Mouse (Mus musculus): ENCODE results near the gene Braf. TPM values are rescaled to one million over a fixed set of nuclear protein-coding genes. Genes with fewer than 3 reads are reported as not detected.

Braf gene
- polyA plus RNA-seq, 1 experiment: 11.6 TPM

DNA sequence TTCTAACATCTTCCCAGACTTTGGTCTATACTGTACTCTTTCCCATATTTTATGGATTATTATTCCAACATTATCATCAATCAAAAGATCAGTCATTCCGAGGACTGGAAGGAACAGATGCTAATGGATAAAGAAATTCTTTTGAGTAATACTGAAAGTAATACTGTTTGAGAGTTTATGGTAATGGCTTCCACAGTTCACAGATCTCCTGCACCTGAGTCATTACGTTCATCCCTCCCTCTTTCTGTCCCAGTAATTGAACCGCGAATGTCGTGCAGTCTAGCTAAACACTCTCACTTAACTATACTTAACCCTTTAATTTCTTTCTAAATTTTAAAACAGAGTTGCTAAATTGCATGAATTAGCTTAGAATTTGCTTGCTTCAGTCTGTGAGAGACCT, 43.5 kb downstream of the Braf start:
- WGBS: 85% methylated on average over 5 of the region's 5 CpGs
- TF ChIP-seq POLR2A (IDR thresholded peaks at IDR 0.05; ENCODE audit: borderline replicate concordance, control insufficient read depth, low read depth, low read length) (no peak), CTCF (IDR thresholded peaks at IDR 0.05; ENCODE audit: control insufficient read depth, insufficient read depth, low read length) (no peak)
- H3K4me1 ChIP-seq (ENCODE audit: control insufficient read depth, insufficient read depth, low read length): no peaks in the 10 kb centered on the region
- H3K4me3 ChIP-seq (replicated peaks; ENCODE audit: control insufficient read depth, low read depth, low read length): no peak overlapping the region
- no peak overlapping the region for H3K27ac ChIP-seq (ENCODE audit: control insufficient read depth, insufficient read depth, low read depth, low read length, poor library complexity)

DNA sequence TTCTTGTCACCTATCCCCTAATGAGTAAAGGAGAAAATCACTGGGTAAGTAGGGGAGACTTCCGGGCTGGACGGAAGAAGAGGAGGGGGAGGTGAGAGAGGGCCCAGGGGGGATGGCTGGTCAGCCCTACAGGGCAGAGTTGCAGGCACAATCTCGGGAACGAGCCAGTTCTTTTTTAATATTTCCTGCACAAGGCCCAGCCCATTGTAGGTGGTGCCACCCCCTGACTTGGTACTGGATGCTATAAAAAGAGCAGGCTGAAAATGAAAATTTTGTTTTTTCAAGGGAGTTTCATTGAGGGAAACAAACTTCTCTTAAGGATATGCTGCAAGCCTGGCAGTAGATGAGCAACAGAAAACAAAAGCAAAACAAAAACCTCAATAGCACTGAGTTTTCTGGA, 44.7 kb downstream of the Braf start:
- TF ChIP-seq POLR2A (IDR thresholded peaks at IDR 0.05; ENCODE audit: borderline replicate concordance, control insufficient read depth, low read depth, low read length): no peak
- no peak for TF ChIP-seq CTCF (IDR thresholded peaks at IDR 0.05; ENCODE audit: control insufficient read depth, insufficient read depth, low read length)
- no peak overlapping the region for H3K4me3 ChIP-seq (replicated peaks; ENCODE audit: control insufficient read depth, low read depth, low read length)
- H3K4me1 ChIP-seq (ENCODE audit: control insufficient read depth, insufficient read depth, low read length): no peaks in the 10 kb centered on the region
- H3K27ac ChIP-seq (ENCODE audit: control insufficient read depth, insufficient read depth, low read depth, low read length, poor library complexity): no peak overlapping the region
- 19% methylated on average over 4 of the region's 4 CpGs for WGBS

DNA sequence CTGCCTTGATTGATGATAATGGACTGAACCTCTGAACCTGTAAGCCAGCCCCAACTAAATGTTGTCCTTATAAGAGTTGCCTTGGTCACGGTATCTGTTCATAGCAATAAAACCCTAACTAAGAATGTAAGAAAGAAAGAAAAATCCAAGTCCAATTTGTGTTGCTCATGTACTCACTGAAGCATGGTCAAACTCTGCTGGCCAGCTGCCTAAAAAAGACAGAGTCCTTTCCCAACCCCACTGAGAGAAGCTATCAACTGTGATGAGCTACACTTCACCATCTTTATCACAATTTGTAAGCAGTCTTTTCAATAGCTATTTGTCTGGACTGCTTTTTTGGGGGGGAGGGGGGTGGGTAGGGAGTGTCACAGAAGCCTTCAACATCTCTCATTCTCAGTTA, 47.0 kb downstream of the Braf start:
- 89% methylated on average over 1 of the region's 1 CpGs for WGBS
- no peak overlapping the region for H3K27ac ChIP-seq (ENCODE audit: control insufficient read depth, insufficient read depth, low read depth, low read length, poor library complexity)
- TF ChIP-seq CTCF (IDR thresholded peaks at IDR 0.05; ENCODE audit: control insufficient read depth, insufficient read depth, low read length) (no peak), POLR2A (IDR thresholded peaks at IDR 0.05; ENCODE audit: borderline replicate concordance, control insufficient read depth, low read depth, low read length) (no peak)
- H3K4me3 ChIP-seq (replicated peaks; ENCODE audit: control insufficient read depth, low read depth, low read length): no peak overlapping the region
- H3K4me1 ChIP-seq (ENCODE audit: control insufficient read depth, insufficient read depth, low read length): no peaks in the 10 kb centered on the region

DNA sequence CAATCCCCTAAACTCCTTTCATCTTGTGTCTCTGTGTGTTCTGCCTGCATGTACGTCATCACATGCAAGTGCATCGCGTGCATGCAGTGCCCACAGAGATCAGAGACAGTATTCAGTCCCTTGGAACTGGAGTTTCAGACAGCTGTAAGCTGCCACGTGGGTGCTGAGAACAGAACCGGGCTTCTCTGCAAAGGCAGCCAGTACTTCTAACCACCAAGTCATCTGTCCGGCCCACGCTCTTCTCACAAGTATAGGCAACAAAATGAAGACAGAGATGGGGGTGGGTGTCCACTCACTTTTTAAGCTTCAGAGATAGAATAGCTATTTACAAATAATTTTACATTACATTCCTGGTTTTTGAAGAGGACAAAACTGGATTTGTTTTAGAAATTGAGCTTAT, 50.2 kb downstream of the Braf start:
- H3K4me1 ChIP-seq (ENCODE audit: control insufficient read depth, insufficient read depth, low read length): no peaks in the 10 kb centered on the region
- no peak overlapping the region for H3K4me3 ChIP-seq (replicated peaks; ENCODE audit: control insufficient read depth, low read depth, low read length)
- no peak overlapping the region for H3K27ac ChIP-seq (ENCODE audit: control insufficient read depth, insufficient read depth, low read depth, low read length, poor library complexity)
- WGBS: 93% methylated on average over 7 of the region's 7 CpGs
- TF ChIP-seq CTCF (IDR thresholded peaks at IDR 0.05; ENCODE audit: control insufficient read depth, insufficient read depth, low read length) (no peak), POLR2A (IDR thresholded peaks at IDR 0.05; ENCODE audit: borderline replicate concordance, control insufficient read depth, low read depth, low read length) (no peak)

DNA sequence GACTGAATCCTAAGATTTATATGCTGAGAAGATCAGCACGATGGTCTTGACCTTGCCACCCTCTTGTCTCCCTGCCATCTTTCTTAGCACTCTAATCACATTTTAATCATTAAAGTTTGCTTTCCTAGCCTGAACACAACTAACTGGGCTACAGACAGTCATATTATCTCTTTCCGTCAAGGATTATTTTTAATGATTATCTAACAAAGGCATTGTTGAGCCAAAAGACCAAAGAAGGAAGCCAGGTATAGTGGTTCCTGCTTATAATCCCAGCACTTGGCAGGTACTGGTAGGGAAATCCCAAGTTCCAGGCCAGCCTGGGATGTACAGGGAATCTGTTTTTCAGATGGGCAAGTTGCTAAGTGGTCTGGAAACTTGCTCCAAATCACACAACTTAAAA, 114.0 kb downstream of the Braf start:
- TF ChIP-seq CTCF (IDR thresholded peaks at IDR 0.05; ENCODE audit: control insufficient read depth, insufficient read depth, low read length) (no peak), POLR2A (IDR thresholded peaks at IDR 0.05; ENCODE audit: borderline replicate concordance, control insufficient read depth, low read depth, low read length) (no peak)
- no peak overlapping the region for H3K27ac ChIP-seq (ENCODE audit: control insufficient read depth, insufficient read depth, low read depth, low read length, poor library complexity)
- H3K4me3 ChIP-seq (replicated peaks; ENCODE audit: control insufficient read depth, low read depth, low read length): no peak overlapping the region
- WGBS: 92% methylated on average over 2 of the region's 2 CpGs
- no peaks in the 10 kb centered on the region for H3K4me1 ChIP-seq (ENCODE audit: control insufficient read depth, insufficient read depth, low read length)

DNA sequence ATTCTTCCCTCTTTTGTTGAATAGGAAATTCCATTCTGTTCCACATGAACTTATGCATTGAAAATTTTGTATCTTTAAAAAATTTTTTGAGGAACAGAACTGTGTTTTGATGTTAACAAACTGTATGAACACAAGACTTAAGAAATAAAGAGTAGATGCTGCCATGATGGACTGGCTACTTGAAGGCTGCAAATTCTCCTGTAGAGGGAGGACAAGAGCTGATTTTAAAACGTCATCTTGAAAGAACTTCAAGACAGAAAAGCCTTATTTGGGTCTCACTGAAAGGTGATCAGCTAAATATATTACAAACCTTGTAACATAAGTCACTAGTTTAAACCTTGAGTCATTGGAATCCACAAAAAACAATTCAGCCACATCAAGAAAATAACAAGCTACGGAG, 115.1 kb downstream of the Braf start:
- TF ChIP-seq POLR2A (IDR thresholded peaks at IDR 0.05; ENCODE audit: borderline replicate concordance, control insufficient read depth, low read depth, low read length) (no peak), CTCF (IDR thresholded peaks at IDR 0.05; ENCODE audit: control insufficient read depth, insufficient read depth, low read length) (no peak)
- no peak overlapping the region for H3K27ac ChIP-seq (ENCODE audit: control insufficient read depth, insufficient read depth, low read depth, low read length, poor library complexity)
- H3K4me3 ChIP-seq (replicated peaks; ENCODE audit: control insufficient read depth, low read depth, low read length): no peak overlapping the region
- no peaks in the 10 kb centered on the region for H3K4me1 ChIP-seq (ENCODE audit: control insufficient read depth, insufficient read depth, low read length)
- 61% methylated on average over 2 of the region's 2 CpGs for WGBS

DNA sequence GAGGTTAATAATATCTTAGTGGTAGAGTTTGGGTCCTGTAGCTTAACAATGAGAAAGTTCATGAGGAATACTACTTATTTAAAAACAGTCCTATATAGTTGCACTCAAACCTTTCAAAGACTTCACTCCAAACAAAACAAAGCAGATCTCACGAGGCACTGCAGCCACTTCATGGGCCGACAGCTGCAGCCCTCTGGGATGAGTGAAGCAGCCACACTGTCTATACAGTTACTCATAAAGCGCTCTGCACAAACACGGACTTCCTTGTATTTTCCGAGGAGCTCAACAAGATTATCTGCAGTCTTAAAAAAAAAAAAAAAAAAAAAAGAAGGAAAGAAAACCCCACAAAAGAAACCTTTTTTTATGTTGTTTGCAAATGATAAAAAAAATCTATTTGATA, 117.9 kb downstream of the Braf start:
- Histone ChIP-seq H3K27ac (ENCODE audit: control insufficient read depth, insufficient read depth, low read depth, low read length, poor library complexity) (no peak overlapping the region), H3K4me1 (ENCODE audit: control insufficient read depth, insufficient read depth, low read length) (no peaks in the 10 kb centered on the region), H3K4me3 (replicated peaks; ENCODE audit: control insufficient read depth, low read depth, low read length) (no peak overlapping the region)
- TF ChIP-seq CTCF (IDR thresholded peaks at IDR 0.05; ENCODE audit: control insufficient read depth, insufficient read depth, low read length) (no peak), POLR2A (IDR thresholded peaks at IDR 0.05; ENCODE audit: borderline replicate concordance, control insufficient read depth, low read depth, low read length) (no peak)
- WGBS: 76% methylated on average over 5 of the region's 5 CpGs

DNA sequence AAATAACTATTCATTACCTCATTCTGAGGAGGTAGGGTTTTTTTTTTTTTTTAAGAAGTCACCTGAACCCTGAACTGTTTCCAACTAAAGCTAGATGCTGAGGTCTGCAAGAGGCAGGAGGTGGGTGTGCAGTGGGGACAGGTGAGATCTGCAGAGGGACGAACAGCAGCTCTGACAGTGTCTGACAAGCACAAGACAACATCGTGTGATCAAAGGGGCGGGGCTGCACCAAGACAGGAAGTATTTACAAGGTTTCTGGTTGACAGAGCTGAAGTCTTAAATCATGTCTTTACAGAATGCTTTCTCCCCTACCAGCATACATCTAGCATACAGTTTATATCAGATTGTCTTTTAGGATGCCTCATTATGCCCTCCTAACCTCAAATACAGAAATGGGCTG, 118.4 kb downstream of the Braf start:
- TF ChIP-seq CTCF (IDR thresholded peaks at IDR 0.05; ENCODE audit: control insufficient read depth, insufficient read depth, low read length): no peak
- H3K27ac ChIP-seq (ENCODE audit: control insufficient read depth, insufficient read depth, low read depth, low read length, poor library complexity): no peak overlapping the region
- no peak overlapping the region for H3K4me3 ChIP-seq (replicated peaks; ENCODE audit: control insufficient read depth, low read depth, low read length)
- H3K4me1 ChIP-seq (ENCODE audit: control insufficient read depth, insufficient read depth, low read length): no peaks in the 10 kb centered on the region
- WGBS: 25% methylated on average over 3 of the region's 3 CpGs

DNA sequence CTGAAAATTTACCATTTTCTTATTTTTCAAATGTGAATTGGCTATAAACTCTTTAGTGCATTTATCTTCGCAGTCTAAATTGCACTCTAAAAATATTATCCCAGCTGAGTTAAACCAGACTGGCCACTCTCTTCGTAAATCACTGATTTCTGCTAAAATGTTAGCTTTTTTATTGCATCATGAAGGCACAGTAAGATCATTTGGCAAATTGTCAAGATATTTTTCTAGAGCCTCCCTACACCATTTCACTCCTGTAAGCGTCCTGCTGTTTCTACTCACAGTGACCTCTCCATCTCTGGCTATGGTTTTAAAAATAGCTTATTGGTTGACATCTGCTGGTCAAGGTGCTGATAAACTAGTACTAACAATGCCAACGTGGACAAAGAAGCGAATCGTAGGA, 119.2 kb downstream of the Braf start:
- TF ChIP-seq CTCF (IDR thresholded peaks at IDR 0.05; ENCODE audit: control insufficient read depth, insufficient read depth, low read length) (no peak), POLR2A (IDR thresholded peaks at IDR 0.05; ENCODE audit: borderline replicate concordance, control insufficient read depth, low read depth, low read length) (no peak)
- Histone ChIP-seq H3K27ac (ENCODE audit: control insufficient read depth, insufficient read depth, low read depth, low read length, poor library complexity) (no peak overlapping the region), H3K4me3 (replicated peaks; ENCODE audit: control insufficient read depth, low read depth, low read length) (no peak overlapping the region), H3K4me1 (ENCODE audit: control insufficient read depth, insufficient read depth, low read length) (no peaks in the 10 kb centered on the region)
- 83% methylated on average over 6 of the region's 6 CpGs for WGBS

All from bone marrow, adult 2 months (tissue).